Mouse (Mus musculus) neural tube, embryonic 12.5 days (tissue): ENCODE results near the gene Mettl22. TPM values are rescaled to one million over a fixed set of nuclear protein-coding genes. Genes with fewer than 3 reads are reported as not detected.

Experiments
- ATAC-seq: fragments of 200-750 bp; cut with Nextera tagmentation; 2 replicates; pipeline ENCODE4 v1.8.0; 2017; ENCODE audit warnings: low read depth, mild to moderate bottlenecking, moderate TSS enrichment, moderate library complexity; ENCODE audit not compliant: low FRiP score
- H3K27ac ChIP-seq: fragments of 300-500 bp; sonication (generic); 2 replicates; pipeline ENCODE4 v1.5.1; 2016
- H3K27me3 ChIP-seq: fragments of 300-500 bp; sonication (generic); replicated peaks from 2 replicates; pipeline ENCODE4 v1.6.1; 2016; ENCODE audit warnings: mild to moderate bottlenecking
- H3K36me3 ChIP-seq: fragments of 300-500 bp; sonication (generic); 2 replicates; pipeline ENCODE4 v1.6.1; 2016; ENCODE audit warnings: mild to moderate bottlenecking
- H3K4me1 ChIP-seq: fragments of 300-500 bp; sonication (generic); 2 replicates; pipeline ENCODE4 v1.6.1; 2016
- H3K4me2 ChIP-seq: fragments of 300-500 bp; sonication (generic); replicated peaks from 2 replicates; pipeline ENCODE4 v1.6.1; 2016; ENCODE audit warnings: mild to moderate bottlenecking
- H3K4me3 ChIP-seq: fragments of 300-500 bp; sonication (generic); 2 replicates; pipeline ENCODE4 v1.5.1; 2016
- H3K9ac ChIP-seq: fragments of 300-500 bp; sonication (generic); 2 replicates; pipeline ENCODE4 v1.6.1; 2016; ENCODE audit warnings: mild to moderate bottlenecking
- H3K9me3 ChIP-seq: fragments of 300-500 bp; sonication (generic); 2 replicates; pipeline ENCODE4 v1.6.1; 2016; ENCODE audit warnings: mild to moderate bottlenecking
- WGBS: fragments of 180-500 bp; shearing (Covaris S2); methylation state at CpG from one replicate; pipeline ENCODE4 v1.1.7; 2016; 5-methylcytosine and 5-hydroxymethylcytosine counted together
- polyA plus RNA-seq: library from polyadenylated mRNA; unstranded; fragments of >200 nt; fragmentation: Nextera tagmentation; extraction: Ambion mirVana; gene quantifications from 2 replicates; pipeline ENCODE4 v1.2.1, GENCODE M21; 2016

The Mettl22 gene
- 23.3 and 25.6 TPM in 2 replicates for polyA plus RNA-seq

- under 1% methylated on average over 48 of the region's 48 CpGs for WGBS
- peak within 1 kb of the TSS; percentile 83 for H3K4me2 ChIP-seq
- peak within 1 kb of the TSS; percentile 62 for H3K4me3 ChIP-seq
- H3K4me1 ChIP-seq = peaks cover 9% of the 10 kb centered on the region
- no peak within 1 kb of the TSS for H3K27ac ChIP-seq
- H3K27me3 ChIP-seq = no peaks in the 10 kb centered on the region
- no peaks in the 10 kb centered on the region for H3K9me3 ChIP-seq
- peak; percentile 97 for ATAC-seq
- H3K9ac ChIP-seq = peak within 1 kb of the TSS; percentile 73
- H3K36me3 ChIP-seq = no peaks in the 10 kb centered on the region
These were observed at the start of gene Mettl22 for GRCm38 (mm10) chr16:8470603-8471481. Gene Mettl22, plus strand, starts transcription at chr16:8470788.

- peaks cover 18% of the 10 kb centered on the region for H3K4me1 ChIP-seq
- H3K9ac ChIP-seq = no peak overlapping the region
- H3K27ac ChIP-seq = no peak overlapping the region
- no peak for ATAC-seq
- WGBS = 87% methylated on average over 4 of the region's 4 CpGs
- no peak overlapping the region for H3K4me3 ChIP-seq
- no peaks in the 10 kb centered on the region for H3K36me3 ChIP-seq
- peaks cover 33% of the 10 kb centered on the region for H3K27me3 ChIP-seq
- no peak overlapping the region for H3K4me2 ChIP-seq
- no peaks in the 10 kb centered on the region for H3K9me3 ChIP-seq
These were observed 49.7 kb upstream of the Mettl22 start for GRCm38 (mm10) chr16:8420842-8421241.

- WGBS = 35% methylated on average over 7 of the region's 7 CpGs
- H3K27ac ChIP-seq = no peak overlapping the region
- no peaks in the 10 kb centered on the region for H3K36me3 ChIP-seq
- peaks cover 9% of the 10 kb centered on the region for H3K4me1 ChIP-seq
- peak; percentile 50; the same call in 1 of the 2 replicates for ATAC-seq
- H3K9ac ChIP-seq = no peak overlapping the region
- peaks cover 40% of the 10 kb centered on the region for H3K27me3 ChIP-seq
- no peaks in the 10 kb centered on the region for H3K9me3 ChIP-seq
- H3K4me2 ChIP-seq = no peak overlapping the region
- no peak overlapping the region for H3K4me3 ChIP-seq
These were observed 46.9 kb upstream of the Mettl22 start for GRCm38 (mm10) chr16:8423626-8424114.

- no peak for ATAC-seq
These were observed 46.2 kb upstream of the Mettl22 start for GRCm38 (mm10) chr16:8424161-8424970.

GRCm38 (mm10) chr16:8424971-8425330, 45.6 kb upstream of the Mettl22 start, which contains the start of gene Tmem114:
Gene Tmem114, minus strand, starts transcription at chr16:8425136.
- peaks cover 9% of the 10 kb centered on the region for H3K4me1 ChIP-seq
- H3K27me3 ChIP-seq = peaks cover 40% of the 10 kb centered on the region
- ATAC-seq = no peak
- peak within 1 kb of the TSS; percentile 42; the same call in 1 of the 2 replicates for H3K9ac ChIP-seq
- no peaks in the 10 kb centered on the region for H3K9me3 ChIP-seq
- H3K4me2 ChIP-seq = peak within 1 kb of the TSS; percentile 67
- WGBS = 1% methylated on average over 16 of the region's 16 CpGs
- no peak within 1 kb of the TSS for H3K27ac ChIP-seq
- H3K4me3 ChIP-seq = peak within 1 kb of the TSS; percentile 29
- no peaks in the 10 kb centered on the region for H3K36me3 ChIP-seq

More at GRCm38 (mm10) chr16:8424161-8424970, 46.2 kb upstream of the Mettl22 start:
- H3K9ac ChIP-seq = peak overlapping the region; percentile 42; the same call in 1 of the 2 replicates
- H3K36me3 ChIP-seq = no peaks in the 10 kb centered on the region
- peak overlapping the region; percentile 67 for H3K4me2 ChIP-seq
- H3K9me3 ChIP-seq = no peaks in the 10 kb centered on the region
- WGBS = 4% methylated on average over 43 of the region's 43 CpGs
- no peak overlapping the region for H3K27ac ChIP-seq
- H3K4me1 ChIP-seq = peaks cover 9% of the 10 kb centered on the region
- H3K27me3 ChIP-seq = peaks cover 40% of the 10 kb centered on the region
- peak overlapping the region; percentile 29 for H3K4me3 ChIP-seq

- peaks cover 9% of the 10 kb centered on the region for H3K4me1 ChIP-seq
- no peak overlapping the region for H3K4me3 ChIP-seq
- no peak overlapping the region for H3K9ac ChIP-seq
- no peak overlapping the region for H3K27ac ChIP-seq
- peaks cover 40% of the 10 kb centered on the region for H3K27me3 ChIP-seq
- 81% methylated on average over 5 of the region's 5 CpGs for WGBS
- H3K9me3 ChIP-seq = no peaks in the 10 kb centered on the region
- no peaks in the 10 kb centered on the region for H3K36me3 ChIP-seq
- ATAC-seq = no peak
- no peak overlapping the region for H3K4me2 ChIP-seq
These were observed 44.9 kb upstream of the Mettl22 start for GRCm38 (mm10) chr16:8425736-8426135.

- no peak overlapping the region for H3K4me3 ChIP-seq
- no peak for ATAC-seq
- peaks cover 5% of the 10 kb centered on the region; the same call in 1 of the 2 replicates for H3K4me1 ChIP-seq
- H3K9me3 ChIP-seq = no peaks in the 10 kb centered on the region
- H3K27me3 ChIP-seq = peaks cover 20% of the 10 kb centered on the region
- H3K4me2 ChIP-seq = no peak overlapping the region
- no peak overlapping the region for H3K9ac ChIP-seq
- 86% methylated on average over 4 of the region's 4 CpGs for WGBS
- H3K27ac ChIP-seq = no peak overlapping the region
- H3K36me3 ChIP-seq = no peaks in the 10 kb centered on the region
These were observed 41.1 kb upstream of the Mettl22 start for GRCm38 (mm10) chr16:8429531-8429930.

GRCm38 (mm10) chr16:8432616-8433015, 38.0 kb upstream of the Mettl22 start:
- 86% methylated on average over 3 of the region's 3 CpGs for WGBS
- Histone ChIP-seq H3K4me3 (no peak overlapping the region), H3K27ac (no peak overlapping the region), H3K4me1 (no peaks in the 10 kb centered on the region), H3K9ac (no peak overlapping the region), H3K27me3 (no peaks in the 10 kb centered on the region), H3K9me3 (no peaks in the 10 kb centered on the region), H3K36me3 (no peaks in the 10 kb centered on the region), H3K4me2 (no peak overlapping the region)
- ATAC-seq = no peak

GRCm38 (mm10) chr16:8444911-8445310, 25.7 kb upstream of the Mettl22 start:
- H3K9ac ChIP-seq = no peak overlapping the region
- H3K4me1 ChIP-seq = no peaks in the 10 kb centered on the region
- no peaks in the 10 kb centered on the region for H3K9me3 ChIP-seq
- WGBS = 86% methylated on average over 7 of the region's 7 CpGs
- no peak for ATAC-seq
- H3K27me3 ChIP-seq = no peaks in the 10 kb centered on the region
- no peak overlapping the region for H3K4me3 ChIP-seq
- H3K27ac ChIP-seq = no peak overlapping the region
- H3K36me3 ChIP-seq = no peaks in the 10 kb centered on the region
- no peak overlapping the region for H3K4me2 ChIP-seq

- no peak overlapping the region for H3K4me3 ChIP-seq
- no peaks in the 10 kb centered on the region for H3K27me3 ChIP-seq
- H3K27ac ChIP-seq = no peak overlapping the region
- no peaks in the 10 kb centered on the region for H3K9me3 ChIP-seq
- 91% methylated on average over 6 of the region's 6 CpGs for WGBS
- no peak for ATAC-seq
- H3K4me2 ChIP-seq = no peak overlapping the region
- no peak overlapping the region for H3K9ac ChIP-seq
- H3K36me3 ChIP-seq = no peaks in the 10 kb centered on the region
- no peaks in the 10 kb centered on the region for H3K4me1 ChIP-seq
These were observed 24.3 kb upstream of the Mettl22 start for GRCm38 (mm10) chr16:8446256-8446655.

- H3K4me2 ChIP-seq = no peak overlapping the region
- H3K9me3 ChIP-seq = no peaks in the 10 kb centered on the region
- no peak overlapping the region for H3K9ac ChIP-seq
- ATAC-seq = no peak
- no peaks in the 10 kb centered on the region for H3K27me3 ChIP-seq
- no peak overlapping the region for H3K27ac ChIP-seq
- H3K36me3 ChIP-seq = no peaks in the 10 kb centered on the region
- H3K4me1 ChIP-seq = no peaks in the 10 kb centered on the region
- 92% methylated on average over 2 of the region's 2 CpGs for WGBS
- H3K4me3 ChIP-seq = no peak overlapping the region
These were observed 17.3 kb upstream of the Mettl22 start for GRCm38 (mm10) chr16:8453301-8453700.

- no peak overlapping the region for H3K4me2 ChIP-seq
- H3K27me3 ChIP-seq = no peaks in the 10 kb centered on the region
- 58% methylated on average over 2 of the region's 2 CpGs for WGBS
- no peaks in the 10 kb centered on the region for H3K9me3 ChIP-seq
- H3K27ac ChIP-seq = no peak overlapping the region
- no peak overlapping the region for H3K9ac ChIP-seq
- no peaks in the 10 kb centered on the region for H3K4me1 ChIP-seq
- no peaks in the 10 kb centered on the region for H3K36me3 ChIP-seq
- no peak overlapping the region for H3K4me3 ChIP-seq
- ATAC-seq = no peak
These were observed 15.4 kb upstream of the Mettl22 start for GRCm38 (mm10) chr16:8455221-8455620.
